Mouse (Mus musculus) liver, embryonic 14.5 days (tissue): ENCODE measurements around the gene Notch2. TPM values are rescaled to one million over a fixed set of nuclear protein-coding genes. Genes with fewer than 3 reads are reported as not detected.

Experiments
- ATAC-seq: fragments of 200-750 bp; cut with Nextera tagmentation; 2 replicates; pipeline ENCODE4 v1.8.0; 2017; ENCODE audit warnings: moderate number of reproducible peaks, mild to moderate bottlenecking, moderate library complexity; ENCODE audit not compliant: insufficient read depth
- DNase-seq, 3 experiments: peaks; one replicate each; pipeline ENCODE4 v3.0.0-alpha.2; 2012 to 2013; ENCODE audit warnings: low read depth in 3 of 3, low spot score in 3 of 3
- H3K27ac ChIP-seq: fragments of 300-500 bp; sonication (generic); 2 replicates; pipeline ENCODE4 v1.5.1; 2014; ENCODE audit warnings: moderate library complexity, mild to moderate bottlenecking, control low read depth, inconsistent platforms
- H3K27me3 ChIP-seq: fragments of 300-500 bp; sonication (generic); 2 replicates; pipeline ENCODE4 v1.6.1; 2014; ENCODE audit warnings: mild to moderate bottlenecking, low read length, moderate library complexity; ENCODE audit not compliant: control insufficient read depth, insufficient read depth
- H3K36me3 ChIP-seq: fragments of 300-500 bp; sonication (generic); replicated peaks from 2 replicates; pipeline ENCODE4 v1.6.1; 2014; ENCODE audit warnings: low read depth; ENCODE audit not compliant: control insufficient read depth, insufficient read depth
- H3K4me1 ChIP-seq, 2 experiments: fragments of 200-500 bp in 1 of 2; fragments of 300-500 bp in 1 of 2; sonication (generic) in 1 of 2; replicated peaks; 2 replicates each; pipeline ENCODE4 v1.6.1; 2012 to 2014; ENCODE audit warnings: antibody characterized with exemption in 1 of 2, inconsistent platforms in 1 of 2, low read length in 1 of 2; ENCODE audit not compliant: control insufficient read depth in 2 of 2, insufficient read depth in 2 of 2
- H3K4me2 ChIP-seq: fragments of 300-500 bp; sonication (generic); 2 replicates; pipeline ENCODE4 v1.6.1; 2014; ENCODE audit warnings: low read depth, mild to moderate bottlenecking, control low read depth, moderate library complexity
- H3K4me3 ChIP-seq, 2 experiments: fragments of 200-500 bp in 1 of 2; fragments of 300-500 bp in 1 of 2; sonication (generic) in 1 of 2; 2 replicates each; pipeline ENCODE4 v1.5.1; 2012 to 2014; ENCODE audit warnings: low read depth in 2 of 2, low read length in 2 of 2, mild to moderate bottlenecking in 2 of 2, control low read depth in 1 of 2, inconsistent platforms in 1 of 2, moderate library complexity in 1 of 2; ENCODE audit not compliant: insufficient read depth in 1 of 2
- H3K9ac ChIP-seq: fragments of 300-500 bp; sonication (generic); replicated peaks from 2 replicates; pipeline ENCODE4 v1.6.1; 2014; ENCODE audit warnings: mild to moderate bottlenecking, control low read depth, moderate library complexity
- H3K9me3 ChIP-seq: fragments of 300-500 bp; sonication (generic); 2 replicates; pipeline ENCODE4 v1.6.1; 2016; ENCODE audit warnings: low read length, mixed read lengths; ENCODE audit not compliant: control insufficient read depth
- CTCF ChIP-seq: IDR thresholded peaks from 2 replicates; pipeline ENCODE4 v1.5.1; 2016; ENCODE audit warnings: antibody characterized with exemption, low read depth, control low read depth
- EP300 ChIP-seq: IDR thresholded peaks from 2 replicates; pipeline ENCODE4 v1.6.1; 2016; ENCODE audit warnings: antibody characterized with exemption, low read depth
- WGBS: fragments of 180-500 bp; shearing (Covaris S2); extraction: QIAGEN DNeasy Blood & Tissue Kit; methylation state at CpG from one replicate; pipeline ENCODE4 v1.1.7; 2014; ENCODE audit not compliant: insufficient replicate concordance; 5-methylcytosine and 5-hydroxymethylcytosine counted together
- polyA plus RNA-seq, 2 experiments: library from polyadenylated mRNA; depleted of rRNA in 1 of 2; stranded (reverse) in 1 of 2; unstranded in 1 of 2; fragments of >200 nt; fragmentation: Nextera tagmentation in 1 of 2; extraction: Ambion mirVana in 1 of 2; gene quantifications; 2 replicates each; pipeline versions ENCODE4 v1.2.1 to v1.2.3; 2012 to 2014

The Notch2 gene
- polyA plus RNA-seq (2012; rRNA removed) = 2.7 and 3.0 TPM in 2 replicates
- 5.4 and 5.8 TPM in 2 replicates for polyA plus RNA-seq (2014; fragmentation: Nextera tagmentation; extraction: Ambion mirVana)

DNA sequence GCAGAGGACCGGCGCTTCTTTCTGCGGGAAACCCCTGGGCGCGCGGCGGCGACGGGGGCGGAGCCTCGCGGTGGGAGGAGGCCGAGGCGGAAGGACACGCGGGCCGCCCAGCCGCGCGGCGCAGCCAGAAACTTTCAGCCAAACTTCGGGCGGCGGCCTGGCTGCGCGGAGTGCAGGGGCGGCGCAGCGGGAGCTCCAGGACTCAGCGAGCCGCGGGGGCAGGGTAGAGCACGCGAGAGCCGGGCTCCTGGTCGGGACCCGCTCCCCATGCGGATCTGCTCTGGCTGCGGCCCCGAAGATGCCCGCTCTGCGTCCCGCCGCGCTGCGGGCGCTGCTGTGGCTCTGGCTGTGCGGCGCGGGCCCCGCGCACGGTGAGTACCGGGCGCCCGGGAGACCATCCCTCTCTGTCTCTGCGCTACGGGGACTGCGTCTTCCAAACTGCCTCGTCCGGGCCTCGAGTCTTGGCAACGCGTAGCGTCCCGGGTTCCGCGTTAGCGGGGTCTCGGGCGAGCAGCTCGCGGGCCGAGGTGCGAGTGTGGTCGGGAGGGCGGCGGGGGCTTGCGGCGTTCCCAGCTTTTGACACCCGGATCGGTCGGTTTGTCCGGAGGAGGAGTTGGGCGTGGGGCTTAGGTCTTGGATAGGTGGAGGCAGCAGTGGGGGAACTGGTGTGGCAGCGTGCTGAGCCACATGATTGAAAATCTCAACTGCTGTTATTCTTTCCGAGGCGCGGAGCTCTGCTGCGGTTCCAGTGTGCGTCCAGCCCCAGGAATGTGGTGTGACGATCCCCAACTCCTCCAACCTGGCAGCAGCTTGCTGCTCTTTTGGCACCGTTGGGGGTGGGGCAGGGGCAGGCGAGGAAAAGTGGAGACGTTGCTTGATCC lies at the start of gene Notch2:
TSS of gene Notch2 (plus strand) at position 127 of the 881 bp plus-strand sequence.
- peak; percentile 85 to 88 (median 87) for DNase-seq
- no peak for TF ChIP-seq EP300
- no peak for TF ChIP-seq CTCF
- no peaks in the 10 kb centered on the region for H3K27me3 ChIP-seq
- under 1% methylated on average over 91 of the region's 95 CpGs for WGBS
- H3K4me1 ChIP-seq = peaks cover 4 to 33% of the 10 kb centered on the region in 2 experiments
- peak within 1 kb of the TSS; percentile 89 for H3K9ac ChIP-seq
- H3K36me3 ChIP-seq = no peaks in the 10 kb centered on the region
- H3K4me2 ChIP-seq = peak within 1 kb of the TSS; percentile 98
- H3K9me3 ChIP-seq = no peaks in the 10 kb centered on the region
- H3K4me3 ChIP-seq = peak within 1 kb of the TSS; percentile 84 to 97
- H3K27ac ChIP-seq = peak within 1 kb of the TSS; percentile 17; the same call in 1 of the 2 replicates
- ATAC-seq = peak; percentile 92

DNA sequence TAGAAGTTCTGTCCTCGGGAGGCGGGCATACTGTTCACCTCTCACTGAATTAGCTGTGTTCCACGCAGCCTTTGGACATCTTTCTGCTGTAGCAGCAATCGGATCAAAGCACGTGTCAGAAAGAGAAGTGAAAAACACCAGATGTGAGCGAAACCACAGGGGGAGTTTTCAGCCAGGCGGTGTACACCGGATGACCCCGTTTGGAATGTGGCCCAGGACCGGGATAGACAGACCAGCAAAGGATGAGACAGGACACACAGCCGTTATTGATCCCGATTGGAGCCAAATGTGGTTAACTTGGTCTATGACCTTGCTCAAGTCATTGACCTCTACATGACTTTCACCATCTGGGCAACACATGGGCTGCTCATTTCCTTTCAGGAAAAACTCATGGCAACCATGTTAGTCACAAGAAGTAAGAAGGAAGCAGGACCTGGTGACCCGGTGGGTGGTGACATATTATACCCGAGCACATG lies 48.4 kb upstream of the Notch2 start:
- Histone ChIP-seq H3K9ac (no peak overlapping the region), H3K4me2 (no peak overlapping the region), H3K27ac (no peak overlapping the region), H3K27me3 (no peaks in the 10 kb centered on the region), H3K9me3 (no peaks in the 10 kb centered on the region), H3K36me3 (no peaks in the 10 kb centered on the region), H3K4me1 (peaks cover 2 to 24% of the 10 kb centered on the region in 2 experiments; a peak in 2 of 4 replicates), H3K4me3 (no peak overlapping the region)
- TF ChIP-seq CTCF = no peak
- no peak for TF ChIP-seq EP300
- ATAC-seq (no peak), DNase-seq (no peak)
- 55% methylated on average over 14 of the region's 14 CpGs for whole genome bisulfite sequencing

DNA sequence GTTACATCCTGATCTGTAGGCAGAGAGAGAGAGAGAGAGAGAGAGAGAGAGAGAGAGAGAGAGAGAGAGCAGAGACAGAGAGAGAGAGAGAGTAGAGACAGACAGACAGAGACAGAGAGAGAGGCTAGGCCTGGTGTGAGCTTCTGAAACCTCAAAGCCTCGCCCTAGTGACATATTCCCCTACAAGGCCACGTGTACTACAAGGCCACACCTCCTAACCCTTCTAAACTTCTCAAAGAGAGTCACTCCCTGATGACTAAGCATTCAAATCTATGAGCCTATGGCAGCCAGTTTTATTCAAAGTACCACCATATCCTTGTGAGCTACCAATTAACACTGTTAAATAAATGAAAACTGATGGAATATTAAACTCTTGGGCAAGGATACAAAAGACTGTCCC lies 45.7 kb upstream of the Notch2 start:
- Histone ChIP-seq H3K27ac (no peak overlapping the region), H3K27me3 (no peaks in the 10 kb centered on the region), H3K9me3 (no peaks in the 10 kb centered on the region), H3K4me1 (peaks cover 2 to 29% of the 10 kb centered on the region in 2 experiments; a peak in 2 of 4 replicates), H3K4me2 (no peak overlapping the region), H3K4me3 (no peak overlapping the region), H3K36me3 (no peaks in the 10 kb centered on the region), H3K9ac (no peak overlapping the region)
- DNase-seq = peak in 1 of 3 experiments; percentile 33
- ATAC-seq = peak; percentile 50; the same call in 1 of the 2 replicates
- TF ChIP-seq CTCF = no peak
- no peak for TF ChIP-seq EP300
- WGBS = 26% methylated on average over 2 of the region's 2 CpGs

DNA sequence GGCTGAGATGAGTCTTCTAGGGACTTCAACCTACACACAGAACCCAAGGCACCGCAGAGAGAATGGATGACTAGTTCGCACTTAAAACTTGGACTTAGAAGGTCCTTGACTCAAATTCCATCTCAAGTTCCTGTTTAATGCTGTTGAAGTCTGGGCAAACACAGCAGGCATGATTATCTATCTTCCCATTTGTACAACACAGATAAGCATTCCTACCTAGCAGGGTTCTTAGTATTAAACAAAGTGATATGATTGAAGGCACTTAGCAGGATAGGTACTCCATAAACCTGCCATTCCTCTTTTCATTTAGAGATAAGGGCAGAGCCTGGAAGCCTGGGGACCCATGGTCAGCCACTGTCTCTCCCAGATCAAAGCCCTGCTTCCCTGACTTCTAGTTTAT lies 45.1 kb upstream of the Notch2 start:
- no peak overlapping the region for H3K9ac ChIP-seq
- no peak overlapping the region for H3K4me3 ChIP-seq
- DNase-seq (no peak), ATAC-seq (no peak)
- H3K4me1 ChIP-seq = peaks cover 2 to 32% of the 10 kb centered on the region in 2 experiments; a peak in 2 of 4 replicates
- no peak overlapping the region for H3K4me2 ChIP-seq
- H3K9me3 ChIP-seq = no peaks in the 10 kb centered on the region
- H3K36me3 ChIP-seq = no peaks in the 10 kb centered on the region
- H3K27me3 ChIP-seq = no peaks in the 10 kb centered on the region
- no peak overlapping the region for H3K27ac ChIP-seq
- TF ChIP-seq CTCF (no peak), EP300 (no peak)
- 68% methylated on average over 2 of the region's 2 CpGs for WGBS

DNA sequence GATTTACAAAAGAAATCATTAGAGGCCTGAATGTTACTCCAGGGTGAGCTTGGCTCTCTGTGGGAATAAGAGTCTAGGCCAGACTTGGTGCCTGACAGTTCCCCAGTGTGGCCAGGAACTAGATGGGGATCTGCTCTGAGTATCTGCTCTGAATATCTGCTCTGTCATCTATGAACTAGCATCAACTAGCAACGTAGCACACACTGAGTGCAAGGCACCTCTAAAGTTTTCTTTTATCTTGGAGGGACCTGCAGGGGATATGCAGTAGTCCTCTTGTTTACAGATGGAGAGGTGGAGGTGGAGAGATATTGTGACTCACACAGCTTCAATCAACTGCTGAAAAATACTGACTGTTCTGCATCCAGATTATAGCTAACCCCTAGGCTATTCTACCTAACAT lies 44.3 kb upstream of the Notch2 start:
- H3K9ac ChIP-seq = no peak overlapping the region
- ATAC-seq (0 out of 2 replicates have a peak, but pooled peaks have one; percentile 31), DNase-seq (no peak)
- no peak overlapping the region for H3K4me3 ChIP-seq
- H3K36me3 ChIP-seq = no peaks in the 10 kb centered on the region
- no peaks in the 10 kb centered on the region for H3K9me3 ChIP-seq
- H3K27ac ChIP-seq = no peak overlapping the region
- WGBS = 3% methylated on average over 1 of the region's 1 CpGs
- H3K27me3 ChIP-seq = no peaks in the 10 kb centered on the region
- H3K4me2 ChIP-seq = no peak overlapping the region
- TF ChIP-seq CTCF (no peak), EP300 (no peak)
- peaks cover 2 to 33% of the 10 kb centered on the region in 2 experiments; a peak in 2 of 4 replicates for H3K4me1 ChIP-seq
